Mouse (Mus musculus) gastrocnemius, postnatal 25 days (tissue): ENCODE measurements around the gene F830045P16Rik. TPM values are rescaled to one million over a fixed set of nuclear protein-coding genes. Genes with fewer than 3 reads are reported as not detected.
"Not testable (repeated sequence)": the region's sequence is repeated elsewhere in the genome, so short reads cannot be mapped to it uniquely, and the experiment has no call there.

Source experiments
- DNase-seq: peaks from one replicate; pipeline ENCODE4 v3.0.0; 2022
- total RNA-seq, 2 experiments: library from RNA; stranded (reverse); gene quantifications; 1 replicate in 1 of 2; 2 replicates in 1 of 2; pipeline ENCODE4 v1.2.3; 2021

F830045P16Rik gene
- total RNA-seq, 2 experiments from 2014 or later, result not detected

- DNase-seq, result no peak
These were observed 8.5 kb upstream of the F830045P16Rik start for GRCm38 (mm10) chr2:129544919-129545318.

- no peak for DNase-seq
These were observed 8.0 kb upstream of the F830045P16Rik start for GRCm38 (mm10) chr2:129544448-129544847.

- no peak for DNase-seq
These were observed 3.6 kb upstream of the F830045P16Rik start for GRCm38 (mm10) chr2:129540036-129540435.

- no peak for DNase-seq
These were observed 2.8 kb upstream of the F830045P16Rik start for GRCm38 (mm10) chr2:129539175-129539574.

GRCm38 (mm10) chr2:129537926-129538325 lies 1.5 kb upstream of the F830045P16Rik start:
- no peak for DNase-seq

GRCm38 (mm10) chr2:129537360-129537759 lies 958 bp upstream of the F830045P16Rik start:
- no peak for DNase-seq

GRCm38 (mm10) chr2:129536926-129537325 lies 524 bp upstream of the F830045P16Rik start:
- DNase-seq, result no peak

- no peak for DNase-seq
These were observed 1.4 kb downstream of the F830045P16Rik start for GRCm38 (mm10) chr2:129534886-129535591.

- no peak for DNase-seq
These were observed 4.5 kb downstream of the F830045P16Rik start for GRCm38 (mm10) chr2:129531890-129532289.

GRCm38 (mm10) chr2:129531102-129531501 lies 5.3 kb downstream of the F830045P16Rik start:
- DNase-seq, result no peak

- DNase-seq, result peak; percentile 40
These were observed 6.8 kb downstream of the F830045P16Rik start for GRCm38 (mm10) chr2:129529297-129530209.

GRCm38 (mm10) chr2:129527916-129528315 lies 8.5 kb downstream of the F830045P16Rik start:
- no peak for DNase-seq

- DNase-seq, result no peak
These were observed 10.1 kb downstream of the F830045P16Rik start for GRCm38 (mm10) chr2:129526322-129526721.

- DNase-seq, result no peak
These were observed 10.8 kb downstream of the F830045P16Rik start for GRCm38 (mm10) chr2:129525644-129526043.

- no peak for DNase-seq
These were observed 17.9 kb downstream of the F830045P16Rik start for GRCm38 (mm10) chr2:129518526-129518925.

- DNase-seq, result no peak
These were observed 21.2 kb downstream of the F830045P16Rik start for GRCm38 (mm10) chr2:129514923-129515920.

GRCm38 (mm10) chr2:129514401-129514667 lies 22.1 kb downstream of the F830045P16Rik start:
- DNase-seq, result no peak

GRCm38 (mm10) chr2:129513546-129514400 lies 22.6 kb downstream of the F830045P16Rik start:
- no peak for DNase-seq

- DNase-seq, result not testable (repeated sequence)
These were observed 24.3 kb downstream of the F830045P16Rik start for GRCm38 (mm10) chr2:129512147-129512546.

- DNase-seq, result peak; percentile 15
These were observed 33.8 kb downstream of the F830045P16Rik start for GRCm38 (mm10) chr2:129502641-129503040.
